Comparison of ENCODE assay signal across 12 mouse cellular contexts in the genomic region with DNA sequence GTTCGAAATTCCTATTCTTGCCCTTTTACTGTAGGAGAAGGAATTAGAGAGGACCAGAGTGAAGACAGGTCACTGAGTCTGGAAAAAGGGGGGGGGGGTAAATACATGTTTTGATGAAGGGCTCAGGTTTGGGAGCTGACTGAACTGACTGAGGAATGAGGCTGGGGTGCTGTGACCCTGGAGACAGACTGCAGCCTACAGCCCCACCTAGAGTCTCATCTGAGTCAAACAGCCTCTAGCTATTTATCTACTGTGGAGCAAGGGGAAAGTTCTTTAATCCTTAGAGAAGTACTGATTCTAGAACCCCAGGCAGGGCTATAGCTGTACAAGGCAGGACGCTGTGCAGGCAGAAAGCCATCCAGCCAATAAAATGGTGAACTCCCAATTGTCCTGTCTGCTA.
A peak's percentile ranks its signal among the peaks of the same experiment; 100 is the strongest.
DNase-seq lines count a peak whose midpoint lies in the region; ATAC-seq and TF ChIP-seq lines count a peak whose summit lies in the region.
"Had no signal": no experiment of that assay in that cellular context is flagged by ENCODE, and none has a peak within 500 bp of the region (broad histone marks: within the 10 kb centered on the region; RNA-seq: fewer than 3 reads in every experiment).

No protein-coding gene starts in this region.

- no peak for ATAC-seq in forebrain, embryonic 11.5 days (replicated peaks; ENCODE audit: low FRiP score)
- no peak for ATAC-seq in forebrain, embryonic 12.5 days (ENCODE audit: low FRiP score)
- ATAC-seq in kidney, postnatal 0 days (replicated peaks; ENCODE audit: low FRiP score, low read depth) = no peak
- no peak; the same call in 1 of the 2 replicates for ATAC-seq in hindbrain, embryonic 14.5 days (ENCODE audit: low FRiP score)
- ATAC-seq: activated CD4-positive, CD25-positive, alpha-beta regulatory T cell, adult 4 months had no signal

- H3K9me3 ChIP-seq in forebrain, embryonic 11.5 days (ENCODE audit: control insufficient read depth, low read length) = no peaks in the 10 kb centered on the region
- H3K9me3 ChIP-seq in forebrain, embryonic 12.5 days = no peaks in the 10 kb centered on the region
- H3K9me3 ChIP-seq in kidney, postnatal 0 days (replicated peaks; ENCODE audit: low read length) = no peaks in the 10 kb centered on the region
- no peaks in the 10 kb centered on the region for H3K9me3 ChIP-seq in hindbrain, embryonic 14.5 days (ENCODE audit: control insufficient read depth, low read length)
- H3K9me3 ChIP-seq: megakaryocyte, embryonic 14.5 days had no signal

- 80% methylated on average over 2 of the region's 2 CpGs for WGBS in forebrain, embryonic 11.5 days
- WGBS in forebrain, embryonic 12.5 days = 85% methylated on average over 2 of the region's 2 CpGs
- 81% methylated on average over 2 of the region's 2 CpGs for WGBS in kidney, postnatal 0 days
- 86% methylated on average over 2 of the region's 2 CpGs for WGBS in hindbrain, embryonic 14.5 days

- no peak overlapping the region for H3K9ac ChIP-seq in forebrain, embryonic 11.5 days (ENCODE audit: low read length)
- H3K9ac ChIP-seq in forebrain, embryonic 12.5 days = no peak overlapping the region
- no peak overlapping the region for H3K9ac ChIP-seq in kidney, postnatal 0 days (ENCODE audit: low read depth, low read length)
- no peak overlapping the region for H3K9ac ChIP-seq in hindbrain, embryonic 14.5 days

- no peaks in the 10 kb centered on the region for H3K36me3 ChIP-seq in forebrain, embryonic 11.5 days (ENCODE audit: control insufficient read depth, insufficient read depth, low read length)
- no peaks in the 10 kb centered on the region for H3K36me3 ChIP-seq in forebrain, embryonic 12.5 days (replicated peaks)
- no peaks in the 10 kb centered on the region for H3K36me3 ChIP-seq in kidney, postnatal 0 days (ENCODE audit: insufficient read depth, low read length)
- H3K36me3 ChIP-seq in hindbrain, embryonic 14.5 days (replicated peaks; ENCODE audit: control insufficient read depth, insufficient read depth) = no peaks in the 10 kb centered on the region

- H3K4me1 ChIP-seq in forebrain, embryonic 11.5 days (replicated peaks; ENCODE audit: control insufficient read depth, insufficient read depth, low read length) = no peaks in the 10 kb centered on the region
- H3K4me1 ChIP-seq in forebrain, embryonic 12.5 days = peaks cover 5% of the 10 kb centered on the region; the same call in 1 of the 2 replicates
- no peaks in the 10 kb centered on the region for H3K4me1 ChIP-seq in kidney, postnatal 0 days (replicated peaks; ENCODE audit: insufficient read depth, low read length)
- no peaks in the 10 kb centered on the region for H3K4me1 ChIP-seq in hindbrain, embryonic 14.5 days (replicated peaks; ENCODE audit: control insufficient read depth, insufficient read depth, low read length)

- H3K4me3 ChIP-seq in forebrain, embryonic 11.5 days (ENCODE audit: low read depth, low read length) = no peak overlapping the region
- no peak overlapping the region for H3K4me3 ChIP-seq in forebrain, embryonic 12.5 days (replicated peaks)
- H3K4me3 ChIP-seq in kidney, postnatal 0 days (replicated peaks; ENCODE audit: low read depth, low read length) = no peak overlapping the region
- no peak overlapping the region for H3K4me3 ChIP-seq in hindbrain, embryonic 14.5 days (replicated peaks; ENCODE audit: low read length)
- H3K4me3 ChIP-seq: megakaryocyte, embryonic 14.5 days; myocyte had no signal

- peak; percentile 46 for DNase-seq in forebrain, embryonic 11.5 days (ENCODE audit: low spot score)
- DNase-seq in kidney, postnatal 0 days (ENCODE audit: low spot score) = peak; percentile 44
- DNase-seq in kidney, postnatal 25 days = no peak
- DNase-seq in 3T3-L1 (ENCODE audit: low read depth, low spot score) = peak; percentile 57
- DNase-seq in ZHBTc4 (ENCODE audit: low read depth, low spot score) = peak; percentile 27
- no peak for DNase-seq in cerebellum, adult 9-10 months
- no peak for DNase-seq in hindbrain, embryonic 14.5 days (ENCODE audit: low spot score)
- DNase-seq: cerebellum, postnatal 25 days had no signal

- peak; percentile 61 for TF ChIP-seq CTCF in kidney, postnatal 0 days (IDR thresholded peaks at IDR 0.05; ENCODE audit: low read depth)

- H3K4me2 ChIP-seq in forebrain, embryonic 11.5 days (ENCODE audit: low read depth, low read length, severe bottlenecking) = no peak overlapping the region
- H3K4me2 ChIP-seq in forebrain, embryonic 12.5 days = no peak overlapping the region
- no peak overlapping the region for H3K4me2 ChIP-seq in kidney, postnatal 0 days (ENCODE audit: low read length)
- no peak overlapping the region for H3K4me2 ChIP-seq in hindbrain, embryonic 14.5 days (replicated peaks)

- H3K27ac ChIP-seq in forebrain, embryonic 11.5 days (ENCODE audit: low read depth, low read length) = no peak overlapping the region
- H3K27ac ChIP-seq in forebrain, embryonic 12.5 days = no peak overlapping the region
- no peak overlapping the region for H3K27ac ChIP-seq in kidney, postnatal 0 days
- H3K27ac ChIP-seq in hindbrain, embryonic 14.5 days = no peak overlapping the region

- no peaks in the 10 kb centered on the region for H3K27me3 ChIP-seq in forebrain, embryonic 11.5 days (ENCODE audit: control insufficient read depth, insufficient read depth, low read length)
- peaks cover under 1% of the 10 kb centered on the region; the same call in 1 of the 2 replicates for H3K27me3 ChIP-seq in forebrain, embryonic 12.5 days
- no peaks in the 10 kb centered on the region for H3K27me3 ChIP-seq in kidney, postnatal 0 days (ENCODE audit: insufficient read depth, low read length)
- no peaks in the 10 kb centered on the region for H3K27me3 ChIP-seq in hindbrain, embryonic 14.5 days (ENCODE audit: control insufficient read depth, insufficient read depth, low read length)

Comparison
In these comparisons a context has a peak if more than half of its experiments do, and no peak if none do; other contexts are left out.
1. DNase-seq: peak in forebrain, embryonic 11.5 days (single experiment), kidney, postnatal 0 days (single experiment), 3T3-L1 (single experiment) and ZHBTc4 (single experiment); none in kidney, postnatal 25 days (0 of 2), cerebellum, adult 9-10 months (single experiment) and hindbrain, embryonic 14.5 days (single experiment).